Mouse (Mus musculus) heart, embryonic 13.5 days (tissue): ENCODE data around the gene Farp1. TPM values are rescaled to one million over a fixed set of nuclear protein-coding genes. Genes with fewer than 3 reads are reported as not detected.

ENCODE experiments used
- ATAC-seq: fragments of 200-750 bp; cut with Nextera tagmentation; 2 replicates; pipeline ENCODE4 v1.8.0; 2017; ENCODE audit warnings: moderate TSS enrichment; ENCODE audit not compliant: insufficient number of reproducible peaks, low FRiP score, low TSS enrichment; ENCODE audit errors: extremely low read depth
- H3K27ac ChIP-seq: fragments of 300-500 bp; sonication (generic); replicated peaks from 2 replicates; pipeline ENCODE4 v1.5.1; 2015; ENCODE audit warnings: moderate library complexity, mild to moderate bottlenecking, inconsistent platforms
- H3K27me3 ChIP-seq: fragments of 300-500 bp; sonication (generic); replicated peaks from 2 replicates; pipeline ENCODE4 v1.6.1; 2015; ENCODE audit warnings: mild to moderate bottlenecking, inconsistent platforms
- H3K36me3 ChIP-seq: fragments of 300-500 bp; sonication (generic); 2 replicates; pipeline ENCODE4 v1.6.1; 2015; ENCODE audit warnings: mild to moderate bottlenecking, inconsistent platforms
- H3K4me1 ChIP-seq: fragments of 300-500 bp; sonication (generic); 2 replicates; pipeline ENCODE4 v1.6.1; 2015; ENCODE audit warnings: inconsistent platforms
- H3K4me2 ChIP-seq: fragments of 300-500 bp; sonication (generic); 2 replicates; pipeline ENCODE4 v1.6.1; 2015; ENCODE audit warnings: inconsistent platforms, mild to moderate bottlenecking, moderate library complexity
- H3K4me3 ChIP-seq: fragments of 300-500 bp; sonication (generic); 2 replicates; pipeline ENCODE4 v1.5.1; 2015; ENCODE audit warnings: moderate library complexity, mild to moderate bottlenecking, inconsistent platforms
- H3K9ac ChIP-seq: fragments of 300-500 bp; sonication (generic); 2 replicates; pipeline ENCODE4 v1.6.1; 2015; ENCODE audit warnings: inconsistent platforms, mild to moderate bottlenecking, moderate library complexity
- H3K9me3 ChIP-seq: fragments of 300-500 bp; sonication (generic); 2 replicates; pipeline ENCODE4 v1.6.1; 2016; ENCODE audit warnings: inconsistent platforms
- WGBS: fragments of 180-500 bp; shearing (Covaris S2); methylation state at CpG from one replicate; pipeline ENCODE4 v1.1.7; 2015; ENCODE audit warnings: mixed read lengths; 5-methylcytosine and 5-hydroxymethylcytosine counted together
- polyA plus RNA-seq: library from polyadenylated mRNA; unstranded; fragments of >200 nt; fragmentation: Nextera tagmentation; extraction: Ambion mirVana; gene quantifications from 2 replicates; pipeline ENCODE4 v1.2.1, GENCODE M21; 2015

The Farp1 gene
- polyA plus RNA-seq, 1 experiment from 2014 or later = 17.6 TPM

- 79% methylated on average over 4 of the region's 4 CpGs for WGBS
- Histone ChIP-seq H3K27me3 (no peaks in the 10 kb centered on the region), H3K27ac (no peak overlapping the region), H3K9me3 (no peaks in the 10 kb centered on the region), H3K4me1 (peaks cover 35% of the 10 kb centered on the region), H3K4me3 (no peak overlapping the region), H3K9ac (no peak overlapping the region), H3K4me2 (no peak overlapping the region), H3K36me3 (peaks cover 49% of the 10 kb centered on the region)
- ATAC-seq = no peak
Measured at GRCm38 (mm10) chr14:121251708-121252107, 216.7 kb downstream of the Farp1 start.

- H3K4me1 ChIP-seq = peaks cover 27% of the 10 kb centered on the region
- H3K27ac ChIP-seq = no peak overlapping the region
- WGBS = 78% methylated on average over 10 of the region's 10 CpGs
- no peak overlapping the region for H3K4me2 ChIP-seq
- peaks cover 57% of the 10 kb centered on the region for H3K36me3 ChIP-seq
- no peaks in the 10 kb centered on the region for H3K9me3 ChIP-seq
- no peak for ATAC-seq
- no peak overlapping the region for H3K4me3 ChIP-seq
- H3K27me3 ChIP-seq = no peaks in the 10 kb centered on the region
- no peak overlapping the region for H3K9ac ChIP-seq
Measured at GRCm38 (mm10) chr14:121252542-121252941, 217.5 kb downstream of the Farp1 start.

- Histone ChIP-seq H3K36me3 (peaks cover 67% of the 10 kb centered on the region), H3K9ac (no peak overlapping the region), H3K4me2 (no peak overlapping the region), H3K4me3 (no peak overlapping the region), H3K27me3 (no peaks in the 10 kb centered on the region), H3K4me1 (peaks cover 13% of the 10 kb centered on the region; the same call in 1 of the 2 replicates), H3K9me3 (no peaks in the 10 kb centered on the region), H3K27ac (no peak overlapping the region)
- whole genome bisulfite sequencing = 66% methylated on average over 10 of the region's 10 CpGs
- ATAC-seq = no peak
Measured at GRCm38 (mm10) chr14:121254869-121255268, 219.9 kb downstream of the Farp1 start.

- no peak overlapping the region for H3K27ac ChIP-seq
- no peaks in the 10 kb centered on the region for H3K9me3 ChIP-seq
- H3K9ac ChIP-seq = no peak overlapping the region
- H3K4me2 ChIP-seq = no peak overlapping the region
- peaks cover 13% of the 10 kb centered on the region; the same call in 1 of the 2 replicates for H3K4me1 ChIP-seq
- ATAC-seq = no peak
- peaks cover 64% of the 10 kb centered on the region for H3K36me3 ChIP-seq
- H3K27me3 ChIP-seq = no peaks in the 10 kb centered on the region
- H3K4me3 ChIP-seq = no peak overlapping the region
- 75% methylated on average over 13 of the region's 13 CpGs for WGBS
Measured at GRCm38 (mm10) chr14:121255469-121255868, 220.5 kb downstream of the Farp1 start.

- Histone ChIP-seq H3K36me3 (peaks cover 68% of the 10 kb centered on the region), H3K27me3 (no peaks in the 10 kb centered on the region), H3K27ac (no peak overlapping the region), H3K4me1 (peaks cover 16% of the 10 kb centered on the region), H3K9me3 (no peaks in the 10 kb centered on the region), H3K4me2 (no peak overlapping the region), H3K9ac (no peak overlapping the region), H3K4me3 (no peak overlapping the region)
- 85% methylated on average over 7 of the region's 7 CpGs for WGBS
- no peak for ATAC-seq
Measured at GRCm38 (mm10) chr14:121256896-121257295, 221.9 kb downstream of the Farp1 start.

GRCm38 (mm10) chr14:121259332-121259731 is 224.3 kb downstream of the Farp1 start:
- Histone ChIP-seq H3K4me2 (no peak overlapping the region), H3K4me3 (no peak overlapping the region), H3K4me1 (peaks cover 35% of the 10 kb centered on the region), H3K27ac (0 out of 2 replicates have a peak overlapping the region, but pooled peaks have one; percentile 1), H3K27me3 (no peaks in the 10 kb centered on the region), H3K9me3 (no peaks in the 10 kb centered on the region), H3K36me3 (peaks cover 67% of the 10 kb centered on the region), H3K9ac (no peak overlapping the region)
- no peak for ATAC-seq
- 73% methylated on average over 11 of the region's 11 CpGs for WGBS

GRCm38 (mm10) chr14:121259789-121260188 is 224.8 kb downstream of the Farp1 start:
- Histone ChIP-seq H3K4me1 (peaks cover 38% of the 10 kb centered on the region), H3K36me3 (peaks cover 68% of the 10 kb centered on the region), H3K4me2 (no peak overlapping the region), H3K9me3 (no peaks in the 10 kb centered on the region), H3K27me3 (no peaks in the 10 kb centered on the region), H3K4me3 (no peak overlapping the region), H3K27ac (0 out of 2 replicates have a peak overlapping the region, but pooled peaks have one; percentile 1), H3K9ac (no peak overlapping the region)
- WGBS = 45% methylated on average over 7 of the region's 7 CpGs
- no peak for ATAC-seq

GRCm38 (mm10) chr14:121261229-121261879 is 226.4 kb downstream of the Farp1 start:
- Histone ChIP-seq H3K9ac (no peak overlapping the region; the same call in 1 of the 2 replicates), H3K4me3 (no peak overlapping the region), H3K27ac (no peak overlapping the region), H3K36me3 (peaks cover 66% of the 10 kb centered on the region), H3K27me3 (no peaks in the 10 kb centered on the region), H3K4me2 (no peak overlapping the region), H3K4me1 (peaks cover 40% of the 10 kb centered on the region), H3K9me3 (no peaks in the 10 kb centered on the region)
- ATAC-seq = no peak
- 71% methylated on average over 5 of the region's 5 CpGs for WGBS

- Histone ChIP-seq H3K4me2 (no peak overlapping the region), H3K27ac (0 out of 2 replicates have a peak overlapping the region, but pooled peaks have one; percentile 5), H3K27me3 (no peaks in the 10 kb centered on the region), H3K9ac (0 out of 2 replicates have a peak overlapping the region, but pooled peaks have one; percentile 44), H3K9me3 (no peaks in the 10 kb centered on the region), H3K4me1 (peaks cover 48% of the 10 kb centered on the region), H3K4me3 (no peak overlapping the region), H3K36me3 (peaks cover 67% of the 10 kb centered on the region)
- 38% methylated on average over 4 of the region's 4 CpGs for WGBS
- no peak for ATAC-seq
Measured at GRCm38 (mm10) chr14:121262606-121263005, 227.6 kb downstream of the Farp1 start.

- no peak for ATAC-seq
- H3K36me3 ChIP-seq = peaks cover 63% of the 10 kb centered on the region
Measured at GRCm38 (mm10) chr14:121263912-121264311, 228.9 kb downstream of the Farp1 start.

GRCm38 (mm10) chr14:121264453-121264852 is 229.5 kb downstream of the Farp1 start:
- no peaks in the 10 kb centered on the region for H3K27me3 ChIP-seq
- H3K4me1 ChIP-seq = peaks cover 48% of the 10 kb centered on the region
- WGBS = 46% methylated on average over 6 of the region's 6 CpGs
- no peak for ATAC-seq
- peak overlapping the region; percentile 28; the same call in 1 of the 2 replicates for H3K27ac ChIP-seq
- H3K9ac ChIP-seq = no peak overlapping the region
- H3K9me3 ChIP-seq = no peaks in the 10 kb centered on the region
- H3K36me3 ChIP-seq = peaks cover 62% of the 10 kb centered on the region
- H3K4me2 ChIP-seq = no peak overlapping the region
- no peak overlapping the region for H3K4me3 ChIP-seq

More at GRCm38 (mm10) chr14:121263912-121264311, 228.9 kb downstream of the Farp1 start:
- Histone ChIP-seq H3K9me3 (no peaks in the 10 kb centered on the region), H3K9ac (no peak overlapping the region), H3K4me2 (no peak overlapping the region), H3K4me3 (no peak overlapping the region), H3K4me1 (peaks cover 48% of the 10 kb centered on the region), H3K27me3 (no peaks in the 10 kb centered on the region), H3K27ac (no peak overlapping the region)
- 65% methylated on average over 2 of the region's 2 CpGs for WGBS

- Histone ChIP-seq H3K9ac (no peak overlapping the region), H3K4me2 (no peak overlapping the region), H3K4me3 (no peak overlapping the region), H3K27ac (no peak overlapping the region), H3K9me3 (no peaks in the 10 kb centered on the region), H3K36me3 (peaks cover 63% of the 10 kb centered on the region), H3K4me1 (peaks cover 52% of the 10 kb centered on the region), H3K27me3 (no peaks in the 10 kb centered on the region)
- ATAC-seq = no peak
- WGBS = 85% methylated on average over 8 of the region's 8 CpGs
Measured at GRCm38 (mm10) chr14:121267801-121268200, 232.8 kb downstream of the Farp1 start.
